Mouse (Mus musculus) limb, embryonic 15.5 days (tissue): ENCODE measurements around the gene Txn1. TPM values are rescaled to one million over a fixed set of nuclear protein-coding genes. Genes with fewer than 3 reads are reported as not detected.
A peak's percentile ranks its signal among the peaks of the same experiment; 100 is the strongest.

ENCODE experiments used
- ATAC-seq: fragments of 200-750 bp; cut with Nextera tagmentation; 2 replicates; pipeline ENCODE4 v1.8.0; 2017; ENCODE audit warnings: low read depth, moderate TSS enrichment; ENCODE audit not compliant: insufficient number of reproducible peaks, low FRiP score, low TSS enrichment
- H3K27ac ChIP-seq: fragments of 300-500 bp; sonication (generic); 2 replicates; pipeline ENCODE4 v1.5.1; 2015; ENCODE audit warnings: moderate library complexity, mild to moderate bottlenecking, inconsistent platforms
- H3K27me3 ChIP-seq: fragments of 300-500 bp; sonication (generic); 2 replicates; pipeline ENCODE4 v1.6.1; 2015; ENCODE audit warnings: inconsistent platforms
- H3K36me3 ChIP-seq: fragments of 300-500 bp; sonication (generic); 2 replicates; pipeline ENCODE4 v1.6.1; 2015; ENCODE audit warnings: inconsistent platforms
- H3K4me1 ChIP-seq: fragments of 300-500 bp; sonication (generic); 2 replicates; pipeline ENCODE4 v1.6.1; 2015; ENCODE audit warnings: inconsistent platforms
- H3K4me2 ChIP-seq: fragments of 300-500 bp; sonication (generic); 2 replicates; pipeline ENCODE4 v1.6.1; 2015; ENCODE audit warnings: mild to moderate bottlenecking, inconsistent platforms
- H3K4me3 ChIP-seq: fragments of 300-500 bp; sonication (generic); 2 replicates; pipeline ENCODE4 v1.5.1; 2015; ENCODE audit warnings: mild to moderate bottlenecking, inconsistent platforms
- H3K9ac ChIP-seq: fragments of 300-500 bp; sonication (generic); 2 replicates; pipeline ENCODE4 v1.6.1; 2015; ENCODE audit warnings: inconsistent platforms
- H3K9me3 ChIP-seq: fragments of 300-500 bp; sonication (generic); 2 replicates; pipeline ENCODE4 v1.6.1; 2016; ENCODE audit warnings: inconsistent platforms
- WGBS: fragments of 180-500 bp; shearing (Covaris S2); methylation state at CpG from one replicate; pipeline ENCODE4 v1.1.7; 2015; 5-methylcytosine and 5-hydroxymethylcytosine counted together
- polyA plus RNA-seq: library from polyadenylated mRNA; unstranded; fragments of >200 nt; fragmentation: Nextera tagmentation; extraction: Ambion mirVana; gene quantifications from 2 replicates; pipeline ENCODE4 v1.2.1, GENCODE M21; 2015

Txn1 gene
- 351 and 362 TPM in 2 replicates for polyA plus RNA-seq

- Histone ChIP-seq H3K9ac (peak within 1 kb of the TSS; percentile 76), H3K4me2 (peak within 1 kb of the TSS; percentile 69), H3K36me3 (peaks cover 8% of the 10 kb centered on the region), H3K9me3 (no peaks in the 10 kb centered on the region), H3K4me3 (peak within 1 kb of the TSS; percentile 89), H3K27me3 (no peaks in the 10 kb centered on the region), H3K4me1 (peaks cover 21% of the 10 kb centered on the region), H3K27ac (peak within 1 kb of the TSS; percentile 96)
- ATAC-seq, result peak; percentile 98
- WGBS, result under 1% methylated on average over 71 of the region's 71 CpGs
These were observed at the start of gene Txn1 for GRCm38 (mm10) chr4:57956029-57956960. Txn1 (minus strand) TSS chr4:57956411.

DNA sequence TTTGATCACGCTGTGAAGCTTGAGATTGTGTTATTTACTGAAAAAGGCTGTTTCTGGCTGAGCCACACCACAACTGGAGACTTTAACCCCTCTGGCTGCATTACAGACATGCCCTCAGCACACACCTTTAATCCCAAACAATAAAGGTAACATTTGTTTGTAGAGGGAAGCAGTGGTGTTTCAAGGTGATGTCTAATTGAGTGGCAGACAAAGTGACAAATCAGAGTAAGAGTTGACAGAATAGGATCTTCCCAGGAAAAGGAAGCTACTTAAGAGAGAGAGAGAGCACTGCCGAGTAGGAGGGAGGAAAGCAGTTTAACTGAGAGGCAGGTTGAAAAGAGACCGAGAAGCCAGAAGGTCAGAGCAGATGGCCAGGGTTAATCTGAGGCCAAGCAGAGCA is 47.3 kb upstream of the Txn1 start:
- no peaks in the 10 kb centered on the region for H3K36me3 ChIP-seq
- no peak overlapping the region for H3K4me2 ChIP-seq
- H3K4me1 ChIP-seq, result no peaks in the 10 kb centered on the region
- no peak overlapping the region for H3K9ac ChIP-seq
- H3K27me3 ChIP-seq, result no peaks in the 10 kb centered on the region
- H3K9me3 ChIP-seq, result no peaks in the 10 kb centered on the region
- H3K4me3 ChIP-seq, result no peak overlapping the region
- no peak overlapping the region for H3K27ac ChIP-seq
- WGBS, result 46% methylated on average over 3 of the region's 3 CpGs
- no peak for ATAC-seq

- WGBS, result 85% methylated on average over 1 of the region's 1 CpGs
- Histone ChIP-seq H3K4me2 (no peak overlapping the region), H3K4me3 (no peak overlapping the region), H3K9me3 (no peaks in the 10 kb centered on the region), H3K4me1 (no peaks in the 10 kb centered on the region), H3K36me3 (no peaks in the 10 kb centered on the region), H3K9ac (no peak overlapping the region), H3K27ac (no peak overlapping the region), H3K27me3 (no peaks in the 10 kb centered on the region)
- no peak for ATAC-seq
These were observed 35.2 kb upstream of the Txn1 start for GRCm38 (mm10) chr4:57991425-57991824.

- Histone ChIP-seq H3K4me1 (no peaks in the 10 kb centered on the region), H3K4me2 (no peak overlapping the region), H3K36me3 (no peaks in the 10 kb centered on the region), H3K9ac (no peak overlapping the region), H3K27ac (no peak overlapping the region), H3K9me3 (no peaks in the 10 kb centered on the region), H3K4me3 (no peak overlapping the region), H3K27me3 (no peaks in the 10 kb centered on the region)
- no peak for ATAC-seq
- 92% methylated on average over 6 of the region's 6 CpGs for WGBS
These were observed 18.3 kb upstream of the Txn1 start for GRCm38 (mm10) chr4:57974400-57975117.

- no peak for ATAC-seq
- no peak overlapping the region for H3K4me3 ChIP-seq
These were observed 17.5 kb upstream of the Txn1 start for GRCm38 (mm10) chr4:57973592-57974268.

DNA sequence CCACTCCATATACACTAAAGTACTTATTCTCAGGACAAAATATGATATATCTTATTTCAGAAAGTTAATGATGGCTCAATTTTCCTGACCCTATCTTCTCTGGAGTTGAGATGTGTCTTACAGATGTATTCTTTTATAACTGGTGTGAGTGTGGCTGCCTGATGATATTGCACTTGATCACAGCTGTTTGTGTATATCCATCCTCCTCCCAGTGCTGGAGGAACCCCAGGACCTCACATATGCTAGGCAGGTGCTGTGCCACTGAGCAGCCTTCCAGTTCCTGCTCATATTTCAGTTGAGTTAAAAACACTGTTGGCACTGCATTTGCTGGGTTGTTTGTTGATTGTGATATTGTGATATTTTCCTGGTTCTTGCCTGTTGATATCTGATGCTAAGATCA is 14.1 kb upstream of the Txn1 start:
- no peaks in the 10 kb centered on the region for H3K4me1 ChIP-seq
- H3K27ac ChIP-seq, result no peak overlapping the region

More at GRCm38 (mm10) chr4:57973592-57974268, 17.5 kb upstream of the Txn1 start:
- no peaks in the 10 kb centered on the region for H3K36me3 ChIP-seq
- WGBS, result 71% methylated on average over 6 of the region's 6 CpGs
- H3K4me2 ChIP-seq, result no peak overlapping the region
- no peak overlapping the region for H3K9ac ChIP-seq
- no peaks in the 10 kb centered on the region for H3K27me3 ChIP-seq
- H3K9me3 ChIP-seq, result no peaks in the 10 kb centered on the region
- no peaks in the 10 kb centered on the region for H3K4me1 ChIP-seq
- H3K27ac ChIP-seq, result no peak overlapping the region

DNA sequence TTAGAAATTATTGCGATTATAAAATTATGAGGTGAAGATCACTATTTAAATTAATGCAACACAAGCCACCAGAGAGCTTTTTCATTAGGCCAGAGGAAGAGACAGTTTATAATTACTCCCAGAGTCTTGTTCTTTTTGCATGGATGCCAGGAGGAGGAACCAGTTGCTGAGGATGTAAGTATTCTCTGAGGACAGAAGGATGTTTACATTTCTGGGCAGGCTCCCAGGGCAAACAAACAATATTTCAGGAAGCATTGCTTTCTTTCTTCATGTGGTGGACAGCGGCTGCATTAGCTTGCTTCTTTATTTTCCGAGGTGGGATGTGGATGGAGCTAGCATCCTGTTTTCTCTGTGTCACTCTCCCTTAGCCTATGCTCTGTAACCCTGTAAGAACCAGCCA is 11.0 kb upstream of the Txn1 start:
- Histone ChIP-seq H3K36me3 (no peaks in the 10 kb centered on the region), H3K27me3 (no peaks in the 10 kb centered on the region), H3K27ac (no peak overlapping the region), H3K4me2 (no peak overlapping the region), H3K4me3 (no peak overlapping the region), H3K9me3 (no peaks in the 10 kb centered on the region), H3K4me1 (no peaks in the 10 kb centered on the region), H3K9ac (no peak overlapping the region)
- no peak for ATAC-seq
- 79% methylated on average over 3 of the region's 3 CpGs for WGBS

More for the DNA sequence above, 14.1 kb upstream of the Txn1 start:
- H3K4me3 ChIP-seq, result no peak overlapping the region
- ATAC-seq, result no peak
- no peaks in the 10 kb centered on the region for H3K36me3 ChIP-seq
- H3K9ac ChIP-seq, result no peak overlapping the region
- no peak overlapping the region for H3K4me2 ChIP-seq
- no peaks in the 10 kb centered on the region for H3K9me3 ChIP-seq
- no peaks in the 10 kb centered on the region for H3K27me3 ChIP-seq

GRCm38 (mm10) chr4:57965516-57965915 is 9.3 kb upstream of the Txn1 start:
- Histone ChIP-seq H3K4me1 (no peaks in the 10 kb centered on the region), H3K27ac (no peak overlapping the region), H3K27me3 (no peaks in the 10 kb centered on the region), H3K4me3 (no peak overlapping the region), H3K9ac (no peak overlapping the region), H3K9me3 (no peaks in the 10 kb centered on the region), H3K4me2 (no peak overlapping the region), H3K36me3 (no peaks in the 10 kb centered on the region)
- no peak for ATAC-seq
- 90% methylated on average over 4 of the region's 4 CpGs for WGBS

GRCm38 (mm10) chr4:57964143-57964542 is 7.9 kb upstream of the Txn1 start:
- Histone ChIP-seq H3K27me3 (no peaks in the 10 kb centered on the region), H3K4me3 (no peak overlapping the region), H3K4me2 (no peak overlapping the region), H3K27ac (no peak overlapping the region), H3K9ac (no peak overlapping the region), H3K36me3 (no peaks in the 10 kb centered on the region), H3K4me1 (no peaks in the 10 kb centered on the region), H3K9me3 (no peaks in the 10 kb centered on the region)
- ATAC-seq, result no peak
- WGBS, result 61% methylated on average over 1 of the region's 1 CpGs

DNA sequence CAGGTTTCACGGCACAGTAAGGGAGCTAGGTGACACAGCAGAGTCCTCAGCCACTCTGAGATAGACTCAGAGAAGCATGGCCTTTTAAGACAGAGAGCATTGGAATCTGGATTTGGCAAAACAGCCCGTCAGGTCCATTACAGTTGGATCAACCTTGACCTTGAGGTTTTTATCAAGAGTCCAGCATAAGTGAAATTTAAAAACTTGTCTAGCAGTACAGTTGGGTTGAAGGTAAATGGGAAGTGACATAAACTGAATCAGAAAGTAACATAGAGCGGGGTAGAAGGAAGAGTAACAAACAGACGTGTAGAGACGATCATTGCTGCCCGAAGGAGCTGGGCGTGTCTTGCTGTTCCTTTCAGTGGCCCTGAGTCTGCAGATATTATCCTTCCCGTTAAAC is 2.8 kb upstream of the Txn1 start:
- no peak overlapping the region for H3K4me3 ChIP-seq
- H3K27ac ChIP-seq, result no peak overlapping the region
- no peak for ATAC-seq
- H3K4me1 ChIP-seq, result peaks cover 16% of the 10 kb centered on the region
- no peaks in the 10 kb centered on the region for H3K27me3 ChIP-seq
- no peak overlapping the region for H3K4me2 ChIP-seq
- H3K9ac ChIP-seq, result no peak overlapping the region
- 79% methylated on average over 8 of the region's 8 CpGs for WGBS
- no peaks in the 10 kb centered on the region for H3K36me3 ChIP-seq
- H3K9me3 ChIP-seq, result no peaks in the 10 kb centered on the region

DNA sequence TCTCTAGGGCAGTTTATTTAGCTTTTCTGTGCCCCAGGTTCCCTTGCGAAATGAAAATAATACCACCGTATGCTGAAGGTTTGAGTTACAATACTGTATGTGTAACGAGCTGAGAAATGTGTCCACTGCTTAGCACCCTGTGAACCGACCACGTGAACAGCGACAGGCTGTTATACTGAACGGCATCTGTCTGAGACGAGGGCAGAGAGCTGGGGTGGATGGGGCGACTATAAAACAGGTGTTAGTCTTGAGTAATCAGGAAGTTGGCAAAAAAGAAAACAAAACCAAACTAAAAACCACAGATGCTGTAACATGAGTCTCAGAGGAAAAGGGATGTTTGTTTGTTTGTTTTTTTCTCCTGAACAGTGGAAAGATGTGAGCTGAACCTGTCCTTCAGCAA is 1.9 kb upstream of the Txn1 start:
- Histone ChIP-seq H3K4me2 (no peak overlapping the region), H3K9me3 (no peaks in the 10 kb centered on the region), H3K4me3 (no peak overlapping the region), H3K27ac (no peak overlapping the region), H3K4me1 (peaks cover 21% of the 10 kb centered on the region), H3K9ac (no peak overlapping the region), H3K27me3 (no peaks in the 10 kb centered on the region), H3K36me3 (no peaks in the 10 kb centered on the region)
- ATAC-seq, result no peak
- WGBS, result 38% methylated on average over 9 of the region's 9 CpGs
